Mouse (Mus musculus) intestine, embryonic 16.5 days (tissue): ENCODE data around the gene Mndal. TPM values are rescaled to one million over a fixed set of nuclear protein-coding genes. Genes with fewer than 3 reads are reported as not detected.

Experiments
- polyA plus RNA-seq: library from polyadenylated mRNA; unstranded; fragments of >200 nt; fragmentation: Nextera tagmentation; extraction: Ambion mirVana; gene quantifications from 2 replicates; pipeline ENCODE4 v1.2.1, GENCODE M21; 2015

The Mndal gene
- polyA plus RNA-seq, 1 experiment from 2014 or later: 3.3 TPM

Other genes starting within 250 kb of the Mndal start
- 0.98 and 1.2 TPM in 2 replicates for gene Ifi207, start 200.7 kb downstream of the Mndal start, polyA plus RNA-seq
- 1.9 and 2.5 TPM in 2 replicates for gene Ifi204, start 175.5 kb downstream of the Mndal start, polyA plus RNA-seq
- 0.72 and 0.97 TPM in 2 replicates for gene Ifi211, start 29.4 kb downstream of the Mndal start, polyA plus RNA-seq
- gene Ifi203, start 181 bp upstream of the Mndal start, polyA plus RNA-seq: 1.4 and 2.2 TPM in 2 replicates
- not detected in 2 replicates for gene Ifi202b, start 40.3 kb upstream of the Mndal start, polyA plus RNA-seq
- 1.6 and 1.7 TPM in 2 replicates for gene Ifi205, start 89.3 kb upstream of the Mndal start, polyA plus RNA-seq
- gene Olfr433, start 98.2 kb upstream of the Mndal start, polyA plus RNA-seq: 0.05 TPM in 1 of 2 replicates, not detected in the other
- not detected in 2 replicates for gene Olfr432, start 106.7 kb upstream of the Mndal start, polyA plus RNA-seq
- gene Olfr430, start 124.1 kb upstream of the Mndal start, polyA plus RNA-seq: not detected in 2 replicates
- gene Olfr429, start 141.8 kb upstream of the Mndal start, polyA plus RNA-seq: not detected in 2 replicates
- not detected in 2 replicates for gene Olfr427, start 154.4 kb upstream of the Mndal start, polyA plus RNA-seq
- not detected in 2 replicates for gene Olfr231, start 178.7 kb upstream of the Mndal start, polyA plus RNA-seq
- not detected in 2 replicates for gene Olfr424, start 189.0 kb upstream of the Mndal start, polyA plus RNA-seq
- not detected in 2 replicates for gene Olfr420, start 213.1 kb upstream of the Mndal start, polyA plus RNA-seq
- 0.54 and 0.65 TPM in 2 replicates for gene Spta1, start 230.3 kb upstream of the Mndal start, polyA plus RNA-seq